Mouse (Mus musculus) small intestine, adult 2 months (tissue): ENCODE measurements around the gene Eml4.

Experiments used
- CTCF ChIP-seq: fragments of 200-500 bp; IDR thresholded peaks from 2 replicates; pipeline ENCODE4 v1.5.1; 2012; ENCODE audit warnings: low read depth, mild to moderate bottlenecking, control low read depth, inconsistent platforms, low read length, moderate library complexity, mixed read lengths; ENCODE audit not compliant: insufficient replicate concordance, insufficient read length; ENCODE audit errors: extremely low read depth
- POLR2A ChIP-seq: fragments of 200-500 bp; IDR thresholded peaks from 2 replicates; pipeline ENCODE4 v1.6.1; 2012; ENCODE audit warnings: low read depth, mild to moderate bottlenecking, control low read depth, inconsistent platforms, low read length, moderate library complexity

DNA sequence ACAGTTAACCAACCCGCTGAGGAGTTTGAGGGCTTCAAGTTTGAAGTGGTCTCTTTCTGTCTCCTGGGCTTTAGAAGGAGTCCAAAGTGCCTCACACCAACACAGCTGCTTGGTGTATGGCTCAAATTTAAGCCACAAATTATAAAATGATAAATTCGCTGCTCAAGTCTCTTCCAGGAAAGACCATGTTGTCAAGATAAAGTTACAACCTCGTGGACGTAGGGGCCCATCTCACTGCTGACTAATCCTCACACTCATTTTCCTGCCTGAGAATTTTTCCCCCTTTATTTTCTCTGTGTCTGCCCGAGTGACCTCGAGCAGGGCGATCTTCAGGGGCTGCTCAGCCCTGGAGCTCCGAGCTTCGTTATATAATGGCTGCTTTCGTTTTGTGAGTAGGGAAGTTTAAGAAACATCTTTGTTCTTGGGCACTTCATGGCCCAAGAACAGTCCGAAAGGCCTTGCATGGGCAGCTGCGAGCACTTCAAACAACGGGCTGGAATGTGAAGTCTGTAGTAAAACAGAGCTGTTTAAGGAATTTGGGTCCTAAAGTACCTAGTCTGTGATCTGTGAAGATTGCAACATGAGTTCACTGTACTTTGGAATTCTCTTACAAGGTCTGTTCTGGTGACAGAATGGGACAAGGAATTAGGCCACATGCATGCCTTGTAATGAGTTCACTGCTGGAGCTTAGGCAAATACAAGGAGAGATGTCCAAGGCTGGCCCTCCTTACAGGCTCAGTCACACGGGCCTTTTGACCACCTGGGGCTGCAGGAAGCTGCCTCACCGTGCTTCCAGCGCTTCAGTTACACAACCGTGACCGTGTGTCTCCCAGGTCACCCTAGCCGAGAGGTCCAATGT, 27.1 kb upstream of the Eml4 start:
- TF ChIP-seq CTCF (no peak), POLR2A (no peak)
